Mouse (Mus musculus) gastrocnemius, adult 2 months (tissue): ENCODE results near the gene Gria4. TPM values are rescaled to one million over a fixed set of nuclear protein-coding genes. Genes with fewer than 3 reads are reported as not detected.
A peak's percentile ranks its signal among the peaks of the same experiment; 100 is the strongest.

Source experiments
- DNase-seq: peaks from one replicate; pipeline ENCODE4 v3.0.0; 2022
- H3K27ac ChIP-seq: fragments of 200-600 bp; 2 replicates; pipeline ENCODE4 v1.8.1; 2022; ENCODE audit warnings: mild to moderate bottlenecking
- H3K4me3 ChIP-seq: fragments of 200-600 bp; 2 replicates; pipeline ENCODE4 v1.8.1; 2022; ENCODE audit warnings: mild to moderate bottlenecking, moderate library complexity
- CTCF ChIP-seq: fragments of 200-600 bp; IDR thresholded peaks from 2 replicates; pipeline ENCODE4 v1.8.1; 2022; ENCODE audit warnings: antibody characterized with exemption, mild to moderate bottlenecking, moderate library complexity
- intact Hi-C: fragments of 180-260 bp; cut with DNase I; formaldehyde crosslinking; loops from one replicate; pipeline ENCODE4 v1.15.1; 2025
- total RNA-seq, 2 experiments: library from RNA; stranded (reverse); gene quantifications; 2 replicates each; pipeline ENCODE4 v1.2.3; 2021

The Gria4 gene
- total RNA-seq, 2 experiments from 2014 or later, result 0.08 to 0.20 TPM

DNA sequence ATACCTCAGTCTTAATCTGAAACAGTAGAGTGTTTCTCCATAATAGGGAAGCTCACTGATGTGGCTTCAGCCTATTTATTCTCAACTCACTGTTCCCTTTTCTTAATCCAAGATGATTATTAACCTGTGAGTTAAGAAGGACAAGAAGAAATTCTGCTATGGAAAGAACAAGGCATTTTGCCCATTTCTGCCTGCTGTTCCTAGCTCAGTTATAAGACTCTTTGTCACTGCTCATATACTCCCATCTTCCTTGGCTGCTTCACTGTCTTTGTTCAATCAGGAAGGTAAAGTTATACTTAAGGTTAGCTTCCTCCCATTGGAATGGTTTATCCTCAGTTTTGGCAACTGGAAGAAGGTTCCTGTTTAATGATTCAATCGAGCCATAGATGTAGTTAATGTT is 133.6 kb downstream of the Gria4 start:
- no peak overlapping the region for H3K4me3 ChIP-seq
- intact Hi-C loops, result no loop called here
- TF ChIP-seq CTCF, result no peak
- H3K27ac ChIP-seq, result no peak overlapping the region
- DNase-seq, result no peak

DNA sequence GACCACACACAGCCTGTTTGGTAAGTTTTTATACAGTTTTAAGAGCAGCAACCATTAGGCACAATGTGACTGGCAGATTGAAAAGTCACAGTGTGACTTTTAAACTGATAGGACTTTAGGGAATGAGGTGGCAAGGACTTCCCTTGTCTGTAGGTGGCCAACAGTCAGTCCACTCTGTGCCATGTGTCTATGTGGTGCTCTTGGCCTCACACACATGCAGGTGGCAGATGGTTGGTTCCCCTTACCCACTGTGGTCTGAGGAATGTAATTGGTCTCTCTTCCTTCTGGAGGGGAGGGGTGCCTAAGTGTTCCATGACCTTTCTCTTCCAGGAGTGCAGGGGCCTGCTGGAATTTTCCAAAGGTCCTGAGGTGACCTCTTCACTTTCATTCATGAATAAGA is 137.1 kb downstream of the Gria4 start:
- no peak for DNase-seq
- Histone ChIP-seq H3K27ac (no peak overlapping the region), H3K4me3 (no peak overlapping the region)
- intact Hi-C loops, result no loop called here
- TF ChIP-seq CTCF, result no peak

DNA sequence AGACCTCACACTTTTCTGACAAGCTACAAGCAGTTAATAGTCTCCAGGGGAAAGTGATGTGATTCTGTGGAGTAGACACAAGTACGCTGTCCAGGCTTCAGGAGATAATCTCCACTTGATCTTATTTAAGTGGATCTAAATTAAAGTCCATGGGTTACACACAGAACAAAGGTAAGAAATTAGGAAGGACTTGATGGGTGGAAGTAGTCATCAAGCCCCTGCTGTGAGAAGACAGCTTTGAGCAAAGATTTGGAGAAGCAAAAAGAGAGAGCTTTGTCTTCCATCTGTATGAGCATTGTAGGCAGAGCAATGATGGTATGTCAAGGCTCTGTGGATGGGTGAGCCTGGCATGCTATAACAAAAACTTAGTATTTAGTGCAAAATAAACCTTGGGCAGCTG is 141.7 kb downstream of the Gria4 start:
- no peak for DNase-seq
- intact Hi-C loops, result no loop called here
- TF ChIP-seq CTCF, result no peak
- Histone ChIP-seq H3K4me3 (no peak overlapping the region), H3K27ac (no peak overlapping the region)

DNA sequence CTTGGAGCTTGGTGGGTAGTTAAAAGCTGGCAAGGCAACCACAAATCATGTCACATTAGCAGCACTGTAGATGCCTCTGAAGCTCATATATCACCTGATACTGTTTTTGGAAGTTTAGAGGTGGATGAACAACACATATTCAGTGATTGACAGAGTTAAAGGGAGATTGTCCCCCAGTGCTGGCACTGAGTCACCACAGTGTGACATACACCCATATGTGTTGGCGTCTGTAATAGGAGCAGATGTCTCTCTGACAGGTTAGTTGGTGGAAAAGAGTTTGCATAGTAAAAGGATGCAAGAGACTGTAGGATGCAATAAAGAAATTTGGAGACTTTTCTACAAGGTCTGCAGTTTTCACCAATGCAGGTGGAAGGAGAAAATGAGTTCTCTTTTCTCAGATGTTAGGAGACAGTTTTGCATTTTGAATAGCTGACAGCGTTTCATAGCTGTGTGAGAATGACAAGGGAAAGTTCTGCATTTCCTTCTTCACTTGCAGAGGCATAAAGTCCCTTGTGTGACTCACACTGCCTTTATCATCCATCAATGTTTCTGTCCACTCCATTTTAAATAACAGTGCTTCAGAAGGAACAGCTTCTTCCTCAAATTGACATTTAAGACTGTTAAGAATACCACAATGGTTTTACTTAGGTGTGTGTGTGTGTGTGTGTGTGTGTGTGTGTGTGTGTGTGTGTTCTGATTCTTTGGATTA is 156.7 kb downstream of the Gria4 start:
- intact Hi-C loops, result no loop called here
- H3K4me3 ChIP-seq, result no peak overlapping the region
- no peak for TF ChIP-seq CTCF

DNA sequence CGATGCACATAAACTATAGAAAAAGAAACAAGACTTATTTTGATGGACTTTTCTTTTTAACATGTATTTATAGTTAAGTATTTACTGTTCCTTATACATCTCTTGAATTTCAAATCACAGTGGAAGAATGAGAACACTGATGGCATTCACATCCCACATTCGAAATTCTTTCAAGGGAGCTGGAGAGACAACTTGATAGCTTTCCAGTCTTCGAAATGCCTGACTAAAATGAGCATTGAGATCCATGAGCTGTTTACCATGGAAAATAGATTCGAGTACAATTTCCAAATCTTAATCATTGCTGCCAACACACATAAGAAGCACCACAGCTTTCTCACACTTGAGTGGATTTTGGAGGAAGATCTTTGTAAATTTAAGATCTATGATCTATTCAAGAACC is 164.1 kb downstream of the Gria4 start:
- intact Hi-C loops, result no loop called here

More for the DNA sequence above, 156.7 kb downstream of the Gria4 start:
- no peak overlapping the region for H3K27ac ChIP-seq
- DNase-seq, result no peak

DNA sequence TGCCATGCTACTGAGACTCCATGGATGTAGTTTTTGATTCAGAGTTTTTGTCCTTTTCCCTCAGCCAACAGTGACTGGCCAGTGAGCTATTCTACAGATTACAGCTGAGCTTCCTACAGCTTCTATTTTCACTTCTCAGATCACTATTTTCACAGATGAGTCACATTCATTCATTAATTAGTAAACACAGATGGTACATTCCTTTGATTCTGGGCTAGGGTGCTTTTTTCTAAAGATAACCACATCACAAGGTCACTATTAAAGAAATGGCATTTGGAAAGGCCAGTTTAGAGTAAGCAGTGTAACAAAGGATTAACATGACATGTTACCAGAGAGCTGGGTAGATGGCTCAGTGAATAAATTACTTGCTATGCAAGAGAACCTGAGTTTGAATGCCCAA is 180.7 kb downstream of the Gria4 start:
- no peak for TF ChIP-seq CTCF
- no peak for DNase-seq
- intact Hi-C loops, result no loop called here
- H3K4me3 ChIP-seq, result no peak overlapping the region
- H3K27ac ChIP-seq, result no peak overlapping the region

More for the DNA sequence above, 164.1 kb downstream of the Gria4 start:
- Histone ChIP-seq H3K4me3 (no peak overlapping the region), H3K27ac (no peak overlapping the region)
- DNase-seq, result no peak
- TF ChIP-seq CTCF, result no peak

DNA sequence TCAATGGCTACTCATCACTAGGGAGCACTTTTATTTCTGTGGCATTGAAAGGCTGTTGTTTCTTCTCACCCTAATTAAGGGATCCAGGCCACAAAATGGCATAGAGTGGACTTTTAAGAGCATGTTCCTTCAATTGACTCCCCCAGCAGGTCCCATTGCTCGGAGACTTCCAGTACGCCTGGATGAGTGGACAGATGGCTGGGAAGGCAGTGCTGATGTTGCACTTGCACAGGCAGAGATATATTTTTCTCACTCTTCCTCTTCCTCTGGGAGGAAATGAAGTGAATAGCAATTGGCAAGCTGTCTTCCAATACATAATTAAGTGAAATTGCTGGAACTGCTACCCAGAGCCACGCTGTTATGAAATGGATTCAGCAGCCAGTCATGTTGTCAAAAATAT is 190.7 kb downstream of the Gria4 start:
- H3K27ac ChIP-seq, result no peak overlapping the region
- no peak for DNase-seq
- TF ChIP-seq CTCF, result no peak
- H3K4me3 ChIP-seq, result no peak overlapping the region
- intact Hi-C loops, result no loop called here

DNA sequence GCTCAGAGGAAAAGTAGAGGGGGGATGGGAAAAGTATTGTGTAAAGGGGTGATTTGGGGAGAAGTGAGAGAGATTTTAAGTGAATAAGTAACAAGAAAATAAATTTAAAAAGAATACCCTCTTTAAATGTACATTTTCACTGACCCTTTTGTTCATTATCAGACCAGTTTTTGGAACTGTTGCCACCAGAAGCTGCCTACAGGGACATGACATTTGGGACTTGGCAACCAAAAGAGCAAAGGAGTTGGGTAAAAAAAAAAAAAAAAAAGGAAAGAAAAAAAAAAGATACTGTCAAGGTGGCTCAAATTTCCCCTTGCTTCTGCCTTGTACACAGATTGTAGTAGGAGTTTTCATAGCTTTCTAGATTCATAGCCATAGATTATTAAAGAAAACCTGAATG is 191.8 kb downstream of the Gria4 start:
- no peak overlapping the region for H3K4me3 ChIP-seq
- no peak overlapping the region for H3K27ac ChIP-seq
- intact Hi-C loops, result no loop called here
- TF ChIP-seq CTCF, result no peak
- no peak for DNase-seq

DNA sequence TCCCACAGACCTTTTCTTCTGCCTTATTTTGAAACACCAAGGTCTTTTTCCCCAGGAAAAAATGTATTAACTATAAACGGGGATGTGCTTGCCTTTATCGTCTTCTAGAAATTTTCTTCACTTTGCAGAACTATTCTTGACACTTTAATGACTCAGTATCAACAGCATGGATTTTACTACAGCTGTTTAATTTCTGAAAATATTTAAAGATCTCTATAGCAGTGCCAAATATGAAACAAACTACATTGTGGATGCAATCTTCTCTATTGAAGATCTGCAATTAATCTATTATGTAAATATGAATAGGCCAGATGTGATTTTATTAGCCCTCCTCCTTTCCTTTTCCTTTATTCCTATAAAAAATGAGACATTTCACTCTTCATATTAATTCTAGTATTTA is 194.2 kb downstream of the Gria4 start:
- intact Hi-C loops, result no loop called here
- DNase-seq, result no peak
- H3K4me3 ChIP-seq, result no peak overlapping the region
- no peak overlapping the region for H3K27ac ChIP-seq
- TF ChIP-seq CTCF, result no peak

DNA sequence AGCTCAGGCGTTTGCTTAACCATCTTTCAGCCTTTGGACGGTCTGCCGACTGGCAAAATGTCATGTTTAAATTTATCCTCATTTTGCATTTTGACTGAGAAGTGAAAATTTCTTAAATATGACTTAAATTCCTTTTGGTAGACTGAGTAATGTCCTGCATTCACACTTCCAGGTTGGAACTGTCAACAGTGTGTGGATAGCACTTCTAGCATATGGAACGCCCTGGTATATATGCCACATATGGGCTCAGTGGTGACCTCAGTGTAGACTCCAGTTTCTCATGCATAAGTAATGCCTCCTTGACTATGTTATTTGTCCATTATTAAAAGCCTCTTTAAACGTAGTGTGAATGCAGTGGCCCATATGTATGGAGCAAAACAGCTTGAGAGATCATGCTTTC is 222.4 kb downstream of the Gria4 start:
- intact Hi-C loops, result no loop called here
- DNase-seq, result no peak
- Histone ChIP-seq H3K27ac (no peak overlapping the region), H3K4me3 (no peak overlapping the region)
- TF ChIP-seq CTCF, result no peak

DNA sequence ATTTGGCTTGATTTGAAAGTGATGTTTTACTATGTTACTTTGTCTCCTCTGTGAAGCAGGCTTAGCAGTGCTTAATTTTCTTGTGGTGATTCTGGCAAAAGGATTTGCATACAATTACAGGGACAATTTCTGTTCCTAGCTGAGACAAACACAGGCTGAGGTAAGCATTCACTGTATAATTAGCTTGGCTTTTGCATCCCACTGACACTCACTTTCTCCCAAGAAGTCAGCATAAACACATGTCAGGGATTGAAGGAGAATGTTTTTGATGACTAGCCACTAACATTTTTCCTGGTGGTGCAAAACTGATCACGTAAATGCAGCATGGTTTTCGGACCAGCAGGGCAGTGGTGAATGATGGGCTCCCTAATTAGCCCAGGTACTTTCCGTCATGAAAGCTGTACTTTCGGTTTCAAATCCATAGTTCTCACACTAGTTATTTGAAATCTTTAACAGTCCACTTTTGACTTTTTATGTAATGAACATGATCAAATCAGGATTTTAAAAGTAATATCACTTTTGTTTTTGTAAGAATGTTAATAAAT is 240.5 kb downstream of the Gria4 start:
- intact Hi-C loops, result no loop called here
- no peak for DNase-seq
- no peak for TF ChIP-seq CTCF
- H3K27ac ChIP-seq, result no peak overlapping the region
- no peak overlapping the region for H3K4me3 ChIP-seq

DNA sequence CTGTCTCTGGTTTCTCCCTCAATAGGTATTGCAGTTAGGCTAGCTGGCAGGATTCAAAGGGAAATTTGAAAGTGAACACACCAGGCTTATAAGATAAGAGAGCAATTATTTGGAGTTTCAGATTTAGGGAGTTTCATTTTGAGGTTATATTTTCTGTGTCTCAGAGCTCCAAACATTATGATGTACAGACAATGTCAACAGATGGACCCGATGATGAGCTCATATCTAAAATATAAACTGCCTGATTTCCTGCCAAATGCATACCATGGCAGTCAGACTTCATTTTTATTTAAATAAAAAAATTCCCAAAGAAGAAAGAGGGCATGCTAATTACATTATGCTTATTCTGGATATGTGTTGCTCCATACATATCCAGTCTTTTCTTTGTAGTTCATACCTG is 256.8 kb downstream of the Gria4 start:
- no peak for DNase-seq
- Histone ChIP-seq H3K27ac (no peak overlapping the region), H3K4me3 (no peak overlapping the region)
- intact Hi-C loops, result no loop called here
- TF ChIP-seq CTCF, result no peak

DNA sequence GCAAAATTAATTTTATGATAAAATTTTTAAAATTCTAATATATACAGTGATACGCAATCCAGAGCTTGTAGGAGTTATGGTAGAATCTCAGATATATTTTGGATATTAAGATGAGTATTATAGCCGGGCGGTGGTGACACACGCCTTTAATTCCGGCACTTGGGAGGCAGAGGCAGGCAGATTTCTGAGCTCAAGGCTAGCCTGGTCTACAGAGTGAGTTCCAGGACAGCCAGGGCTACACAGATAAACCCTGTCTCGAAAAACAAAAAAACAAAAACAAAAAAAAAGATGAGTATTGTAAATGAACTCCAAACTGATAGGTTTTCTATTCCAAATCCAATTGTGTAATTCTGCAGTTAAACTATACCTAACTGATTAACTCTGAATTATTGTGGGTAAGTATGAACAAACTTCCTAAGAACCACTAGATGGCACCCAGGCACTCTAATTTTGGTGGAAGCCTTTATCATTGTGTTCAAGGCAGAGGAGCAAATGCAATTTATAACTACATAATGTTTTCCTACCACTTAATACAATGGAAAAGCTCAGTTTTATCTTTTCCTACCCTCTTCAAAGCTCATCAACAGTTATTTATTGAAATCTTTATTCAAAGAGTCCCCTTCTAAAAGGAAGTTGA is 259.4 kb downstream of the Gria4 start:
- Histone ChIP-seq H3K4me3 (no peak overlapping the region), H3K27ac (no peak overlapping the region)
- intact Hi-C loops, result no loop called here
- TF ChIP-seq CTCF, result peak; percentile 14; the same call in 1 of the 2 replicates
- no peak for DNase-seq

DNA sequence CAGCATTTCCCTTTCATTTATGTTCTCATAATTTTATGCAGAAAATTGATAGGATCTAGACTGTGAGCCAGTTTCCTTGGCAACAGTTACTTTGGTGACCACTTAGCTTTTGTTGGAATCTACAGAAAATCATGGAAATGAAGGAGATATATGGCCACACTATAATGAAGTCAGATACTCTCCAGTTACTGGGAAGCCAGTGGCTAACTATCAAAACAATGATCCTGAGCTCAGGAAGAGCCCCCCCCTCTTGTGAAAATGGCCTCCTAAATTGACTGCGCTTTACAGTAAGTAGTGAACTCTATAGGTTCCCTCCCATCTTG is 281.5 kb downstream of the Gria4 start:
- H3K27ac ChIP-seq, result no peak overlapping the region
- TF ChIP-seq CTCF, result no peak
- intact Hi-C loops, result no loop called here
- H3K4me3 ChIP-seq, result no peak overlapping the region
- no peak for DNase-seq
